Comparison of ENCODE assay signal across 15 mouse cellular contexts in genomic region chr19:4572467-4572866, GRCm38 (mm10).
"Had no signal": no experiment of that assay in that cellular context is flagged by ENCODE, and none has a peak within 500 bp of the region (broad histone marks: within the 10 kb centered on the region; RNA-seq: fewer than 3 reads in every experiment).

No protein-coding gene starts in this region.

- H3K4me1 ChIP-seq: limb, embryonic 13.5 days; lung, embryonic 15.5 days had no signal

- H3K4me2 ChIP-seq: limb, embryonic 13.5 days; lung, embryonic 15.5 days; midbrain, embryonic 13.5 days had no signal

- H3K27ac ChIP-seq: limb, embryonic 10.5 days; limb, embryonic 13.5 days; macrophage; midbrain, embryonic 13.5 days had no signal

- H3K9ac ChIP-seq: limb, embryonic 13.5 days; lung, embryonic 15.5 days; midbrain, embryonic 13.5 days had no signal

- ATAC-seq: inflammation-experienced regulatory T-cells, adult 6 months; intestine, embryonic 16.5 days; midbrain, embryonic 13.5 days had no signal

- H3K4me3 ChIP-seq: layer of hippocampus, adult 2 months; limb, embryonic 10.5 days; limb, embryonic 13.5 days; lung, embryonic 15.5 days; midbrain, embryonic 13.5 days had no signal

- DNase-seq: kidney, adult 18-20 months; kidney, adult 9 months; kidney, postnatal 14 days; layer of hippocampus, adult 9-11 months; right cerebral cortex, postnatal 14 days; right cerebral cortex, postnatal 4 days; thymus, postnatal 25 days had no signal

- H3K9me3 ChIP-seq: limb, embryonic 10.5 days; limb, embryonic 13.5 days; lung, embryonic 15.5 days; midbrain, embryonic 13.5 days had no signal

- H3K27me3 ChIP-seq: limb, embryonic 13.5 days; lung, embryonic 15.5 days; midbrain, embryonic 13.5 days had no signal

- H3K36me3 ChIP-seq: limb, embryonic 10.5 days; limb, embryonic 13.5 days; lung, embryonic 15.5 days; midbrain, embryonic 13.5 days had no signal
